Mouse (Mus musculus) spleen, adult 18-20 months (tissue): ENCODE measurements around the gene Gpr1.
"Not testable (repeated sequence)": the region's sequence is repeated elsewhere in the genome, so short reads cannot be mapped to it uniquely, and the experiment has no call there.

Source experiments
- DNase-seq, 2 experiments: peaks; one replicate each; pipeline ENCODE4 v3.0.0; 2022; ENCODE audit warnings: mixed read lengths in 2 of 2

The Gpr1 gene

GRCm38 (mm10) chr1:63178308-63178707, 36.0 kb downstream of the Gpr1 start:
- no peak for DNase-seq

DNA sequence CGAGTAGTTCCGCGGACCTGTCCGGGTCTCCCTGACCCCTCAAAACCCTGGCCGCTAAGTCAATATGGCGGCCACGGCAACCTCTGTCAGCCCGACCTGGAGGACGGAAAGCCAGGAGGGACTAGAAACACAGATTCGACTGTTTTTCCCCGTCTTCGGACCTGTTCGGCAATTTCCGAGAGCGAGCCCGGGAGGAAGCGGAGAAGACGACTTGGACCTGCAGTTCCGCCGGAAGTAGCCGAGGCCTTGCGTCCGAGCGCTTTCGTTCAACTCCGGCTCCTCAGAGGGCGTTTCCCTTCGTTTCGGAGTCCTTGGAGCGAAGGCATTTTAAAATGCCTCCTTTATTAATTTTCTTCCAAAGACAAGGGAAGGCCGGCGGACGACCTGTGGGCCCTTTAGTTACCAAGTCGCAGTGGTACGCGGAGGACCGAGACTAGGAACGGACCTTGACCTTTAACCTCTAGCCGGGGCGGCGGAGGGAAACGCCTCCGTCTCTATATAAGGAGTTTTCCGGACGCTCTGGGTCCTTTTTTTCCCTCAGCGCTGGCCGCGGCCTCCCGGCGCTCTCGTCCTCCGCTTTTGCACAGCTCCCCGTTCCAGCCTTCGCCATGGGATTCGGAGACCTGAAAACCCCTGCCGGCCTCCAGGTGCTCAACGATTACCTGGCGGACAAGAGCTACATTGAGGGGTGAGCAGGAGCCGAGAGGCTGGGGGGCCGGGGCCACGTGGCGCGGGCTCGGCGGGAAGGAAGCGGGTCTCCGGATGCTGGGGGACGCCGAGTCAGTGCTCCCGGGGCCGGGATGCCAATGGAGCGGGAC, 37.5 kb downstream of the Gpr1 start, which contains the start of the genes Eef1b2 and Ndufs1:
TSS of gene Eef1b2 (plus strand) at position 222 of the 818 bp plus-strand sequence.
TSS of gene Ndufs1 (minus strand) at position 230 of the 818 bp plus-strand sequence.
- peak; percentile 92 to 95 for DNase-seq

- DNase-seq: no peak
Measured at GRCm38 (mm10) chr1:63176259-63176603, 38.1 kb downstream of the Gpr1 start.

DNA sequence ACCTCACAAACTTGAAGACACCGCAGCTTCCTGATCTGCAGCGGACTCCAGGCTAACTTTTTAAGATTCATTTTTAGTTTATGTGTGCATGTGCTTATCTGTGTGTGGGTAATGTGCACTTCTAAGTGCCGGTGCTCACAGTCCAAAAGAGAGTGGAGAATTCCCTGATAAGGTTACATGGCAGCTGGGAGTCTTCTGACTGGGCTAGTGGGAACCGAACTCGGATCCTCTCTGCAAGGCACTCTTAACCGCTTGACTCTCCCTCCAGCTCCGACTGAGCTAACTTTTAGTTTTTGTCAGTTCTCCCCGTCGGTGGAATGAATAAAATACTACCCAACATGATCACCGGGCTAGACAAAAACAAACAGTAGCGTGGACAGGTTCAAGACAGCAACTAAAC, 38.5 kb downstream of the Gpr1 start:
- no peak for DNase-seq

DNA sequence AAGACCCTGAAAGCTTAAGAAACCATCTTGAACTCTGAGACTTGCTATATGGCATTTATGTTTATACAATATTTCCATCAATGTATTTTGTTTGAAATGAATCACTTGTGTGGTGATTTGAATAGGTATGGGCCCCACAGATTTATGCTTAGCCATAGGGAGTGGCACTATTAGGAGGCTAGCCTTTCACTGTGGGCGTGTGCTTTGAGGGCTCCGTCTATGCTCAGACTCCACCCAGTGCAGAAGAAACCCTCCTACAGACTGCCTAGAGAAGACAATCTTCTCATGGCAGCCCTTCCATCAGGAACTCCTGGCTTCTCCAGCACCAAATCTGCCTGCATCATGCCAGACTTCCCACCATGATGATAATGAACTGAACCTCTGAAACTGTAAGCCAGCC, 45.7 kb downstream of the Gpr1 start:
- DNase-seq: no peak

DNA sequence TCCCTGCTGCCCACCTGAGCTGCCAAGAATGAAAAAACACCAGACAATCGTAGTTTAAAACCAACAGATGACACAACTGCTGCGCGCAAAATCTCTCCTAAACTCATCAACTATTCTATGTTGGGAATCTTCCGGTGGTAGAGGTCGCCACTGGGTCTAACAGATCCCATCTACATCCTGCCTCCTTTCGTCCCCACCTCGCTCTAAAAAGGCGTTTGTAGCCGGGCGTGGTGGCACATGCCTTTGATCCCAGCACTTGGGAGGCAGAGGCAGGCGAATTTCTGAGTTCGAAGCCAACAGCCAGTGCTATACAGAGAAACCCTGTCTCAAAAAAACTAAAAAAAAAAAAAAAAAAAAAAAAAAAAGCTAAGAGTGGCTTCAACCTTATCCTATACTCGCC, 74.1 kb downstream of the Gpr1 start:
- DNase-seq: no peak

DNA sequence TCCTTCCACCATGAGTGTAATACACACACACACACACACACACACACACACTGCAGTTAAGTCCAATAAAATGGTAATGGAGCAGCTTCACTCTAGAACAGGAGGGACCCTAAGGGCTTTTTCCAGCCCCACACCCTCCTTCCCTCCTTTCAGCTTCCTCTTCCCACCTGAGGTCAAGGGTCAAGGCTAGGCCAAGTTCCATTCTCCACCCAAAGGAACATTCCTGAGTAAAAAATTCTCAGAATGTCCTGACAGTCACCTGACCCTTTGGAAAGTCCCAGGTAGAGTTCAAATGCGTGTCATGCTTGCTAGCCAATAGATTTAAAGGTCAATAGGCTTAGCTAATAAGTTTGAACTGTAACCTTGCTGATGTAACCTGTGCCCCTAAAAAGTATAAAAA, 75.8 kb downstream of the Gpr1 start:
- DNase-seq: not testable (repeated sequence)

DNA sequence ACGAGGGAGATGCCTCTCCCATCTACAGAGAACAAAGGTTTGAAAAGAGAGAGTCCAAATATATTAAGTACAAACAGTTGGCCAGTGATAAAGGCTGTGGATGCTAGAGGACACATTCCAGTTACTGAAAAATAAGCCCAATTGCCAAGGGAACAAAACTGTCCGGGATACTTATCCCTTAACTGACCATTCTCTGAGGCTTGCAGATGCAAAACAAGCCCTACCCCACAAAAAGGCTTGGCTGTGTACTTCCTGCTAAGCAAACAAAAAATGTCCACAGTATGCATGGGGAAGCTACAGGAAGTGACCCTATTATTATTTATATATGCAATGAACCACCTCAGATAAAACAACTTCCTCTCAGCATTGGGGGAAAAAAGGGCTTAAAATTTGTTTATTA, 76.4 kb downstream of the Gpr1 start:
- DNase-seq: no peak

GRCm38 (mm10) chr1:63134530-63134929, 79.8 kb downstream of the Gpr1 start:
- no peak for DNase-seq
